Mouse (Mus musculus) C2C12 (cell line): ENCODE data around the gene Gm9821.

Source experiments
- CEBPB ChIP-seq: IDR thresholded peaks from one replicate; pipeline ENCODE4 v1.6.1; 2011; ENCODE audit warnings: low read depth, mild to moderate bottlenecking, control low read depth, moderate library complexity
- CTCF ChIP-seq: IDR thresholded peaks from one replicate; pipeline ENCODE4 v1.5.1; 2011; ENCODE audit not compliant: control insufficient read depth, insufficient read depth, insufficient read length
- MAX ChIP-seq: IDR thresholded peaks from one replicate; pipeline ENCODE4 v1.6.1; 2011; ENCODE audit warnings: mild to moderate bottlenecking, control low read depth
- MYOD1 ChIP-seq: IDR thresholded peaks from one replicate; pipeline ENCODE4 v1.6.1; 2011; ENCODE audit warnings: low read depth; ENCODE audit not compliant: control insufficient read depth, insufficient read length
- MYOG ChIP-seq: IDR thresholded peaks from one replicate; pipeline ENCODE4 v1.6.1; 2011; ENCODE audit not compliant: control insufficient read depth, insufficient read length; ENCODE audit errors: extremely low read depth
- USF1 ChIP-seq: IDR thresholded peaks from one replicate; pipeline ENCODE4 v1.6.1; 2011; ENCODE audit warnings: low read depth, mild to moderate bottlenecking, control low read depth, moderate library complexity

DNA sequence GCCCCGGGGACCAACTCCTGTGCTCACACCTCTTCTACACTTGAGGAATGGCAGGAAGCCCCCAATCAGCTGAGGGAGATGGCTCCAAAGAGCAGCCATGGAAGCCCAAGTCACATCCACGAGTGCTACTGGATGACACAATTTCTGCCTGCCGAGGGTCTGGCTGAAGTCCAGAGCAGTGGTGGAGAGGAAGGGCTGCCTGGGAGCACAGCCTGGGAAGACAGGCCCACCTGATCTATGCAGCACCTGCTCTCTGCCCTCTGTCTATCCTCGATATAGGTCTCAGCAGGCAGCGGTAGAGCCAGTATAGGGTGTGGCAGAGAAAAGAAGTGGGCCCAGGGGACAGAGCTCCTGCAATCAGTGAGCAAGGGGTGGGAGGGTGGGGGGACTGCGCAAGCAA, 1.3 kb downstream of the Gm9821 start:
- TF ChIP-seq CTCF, result no peak
- no peak for TF ChIP-seq MYOG
- no peak for TF ChIP-seq MYOD1
- TF ChIP-seq MAX, result no peak
- no peak for TF ChIP-seq CEBPB
- TF ChIP-seq USF1, result no peak
